Mouse (Mus musculus): ENCODE data around the gene Aak1.

DNA sequence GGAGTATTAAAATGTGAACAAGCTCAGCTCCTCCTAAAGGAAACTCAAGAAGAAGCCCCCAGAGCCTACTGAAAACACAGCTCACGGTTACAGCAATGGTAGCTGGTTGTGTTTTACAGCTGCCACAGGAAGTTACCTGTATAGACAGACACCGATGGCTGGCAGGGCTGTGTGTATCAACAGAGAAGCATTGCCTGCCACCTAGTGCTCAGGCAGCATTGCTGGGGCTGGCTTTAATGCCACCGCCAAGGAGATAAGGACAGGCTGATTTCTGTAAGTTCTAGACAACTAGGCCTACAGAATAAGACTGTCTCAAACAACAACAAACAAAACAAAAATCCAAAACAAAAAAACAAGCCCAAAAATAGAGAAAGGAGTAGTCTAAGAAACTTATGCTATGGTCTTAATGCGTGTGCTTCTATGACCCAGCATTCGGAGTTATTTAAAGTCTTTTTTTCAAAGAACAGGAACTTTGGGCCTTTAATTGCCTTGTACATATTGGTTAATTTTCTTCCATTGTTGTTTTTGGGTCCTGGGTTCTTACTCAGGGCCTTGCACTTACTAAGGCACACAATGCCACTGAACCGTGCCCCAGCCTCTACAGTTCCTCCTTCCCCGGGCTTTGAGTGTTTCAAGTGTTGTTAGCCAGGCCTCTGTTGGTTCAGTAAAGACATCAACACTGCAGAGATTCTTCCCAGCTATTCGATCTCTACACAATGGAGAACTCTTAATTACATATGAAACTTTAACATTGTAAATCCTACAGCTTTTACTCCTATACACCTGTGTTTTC lies 136.2 kb downstream of the Aak1 start:
- TF ChIP-seq CTCF (IDR thresholded peaks at IDR 0.05; ENCODE audit: low read depth, low read length), result no peak
- no peak for TF ChIP-seq POLR2A (IDR thresholded peaks at IDR 0.05; ENCODE audit: extremely low read depth, insufficient read depth, low read length)
